Mouse (Mus musculus): ENCODE measurements at regions not wholly inside any gene's neighbourhood (a gene's known extent, or its start where the extent isn't known, plus 50 kb on each side); places are given as distances from the start of the nearest gene placed in this dataset.

DNA sequence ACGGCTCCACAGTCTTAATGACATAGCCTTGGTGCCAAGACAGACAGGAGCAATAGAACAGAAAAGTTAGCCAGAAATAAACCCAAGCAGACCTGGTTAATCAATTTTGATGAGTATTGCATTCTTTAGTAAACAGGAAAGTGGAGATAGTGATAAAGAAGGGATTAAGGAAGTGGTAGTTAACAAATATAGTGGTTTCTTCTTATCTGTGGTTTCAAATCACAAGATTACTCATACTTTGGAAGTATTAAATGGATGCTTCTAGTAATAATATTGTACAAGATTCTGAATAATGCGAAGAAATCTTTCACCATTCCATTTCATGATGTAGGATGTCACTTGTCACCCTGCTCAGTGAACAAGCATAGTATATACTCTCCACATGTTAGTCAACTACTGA, 376.6 kb upstream of the Cobl start:
- Histone ChIP-seq H3K9ac (ENCODE audit: low read depth, poor library complexity, severe bottlenecking) (no peak overlapping the region), H3K36me3 (ENCODE audit: control insufficient read depth, insufficient read depth, low read length, poor library complexity, severe bottlenecking) (no peaks in the 10 kb centered on the region), H3K9me3 (replicated peaks; ENCODE audit: control insufficient read depth, insufficient read depth, low read length, poor library complexity, severe bottlenecking) (no peaks in the 10 kb centered on the region), H3K4me1 (ENCODE audit: control insufficient read depth, insufficient read depth, low read length) (no peaks in the 10 kb centered on the region), H3K27me3 (ENCODE audit: control insufficient read depth, insufficient read depth, low read length, poor library complexity, severe bottlenecking) (no peaks in the 10 kb centered on the region), H3K27ac (ENCODE audit: insufficient read depth, low read length) (no peak overlapping the region), H3K4me3 (ENCODE audit: low read depth, low read length) (no peak overlapping the region)
- TF ChIP-seq CTCF (IDR thresholded peaks at IDR 0.05; ENCODE audit: low read depth, low read length) (no peak), EP300 (IDR thresholded peaks at IDR 0.05; ENCODE audit: insufficient read depth, low read depth, low read length) (no peak)

DNA sequence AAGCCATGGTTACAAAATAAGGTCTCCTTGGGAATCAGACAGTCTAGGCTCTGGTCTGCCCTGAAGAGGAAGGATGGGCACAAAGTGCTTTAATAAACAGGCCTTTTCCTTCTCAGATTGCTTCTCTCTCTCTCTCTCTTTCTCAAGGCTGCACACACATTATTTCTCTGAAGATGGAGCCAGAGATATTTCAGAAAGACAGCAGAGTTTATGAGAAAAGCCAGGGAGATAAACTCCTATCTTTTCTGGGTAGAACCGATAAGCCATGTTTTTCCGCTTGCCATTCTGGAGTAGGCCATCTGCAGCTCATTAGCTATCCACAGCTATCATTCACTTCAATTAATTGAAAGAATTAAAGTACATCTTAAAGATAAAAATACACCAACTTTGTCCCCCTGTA, 373.2 kb upstream of the Cobl start:
- Histone ChIP-seq H3K9ac (ENCODE audit: low read depth, poor library complexity, severe bottlenecking) (no peak overlapping the region), H3K27ac (ENCODE audit: insufficient read depth, low read length) (no peak overlapping the region), H3K4me3 (ENCODE audit: low read depth, low read length) (no peak overlapping the region), H3K4me1 (ENCODE audit: control insufficient read depth, insufficient read depth, low read length) (no peaks in the 10 kb centered on the region), H3K9me3 (replicated peaks; ENCODE audit: control insufficient read depth, insufficient read depth, low read length, poor library complexity, severe bottlenecking) (no peaks in the 10 kb centered on the region), H3K27me3 (ENCODE audit: control insufficient read depth, insufficient read depth, low read length, poor library complexity, severe bottlenecking) (no peaks in the 10 kb centered on the region), H3K36me3 (ENCODE audit: control insufficient read depth, insufficient read depth, low read length, poor library complexity, severe bottlenecking) (no peaks in the 10 kb centered on the region)
- TF ChIP-seq CTCF (IDR thresholded peaks at IDR 0.05; ENCODE audit: low read depth, low read length) (no peak), POLR2A (IDR thresholded peaks at IDR 0.05; ENCODE audit: insufficient read depth, low read length) (no peak), EP300 (IDR thresholded peaks at IDR 0.05; ENCODE audit: insufficient read depth, low read depth, low read length) (no peak)

DNA sequence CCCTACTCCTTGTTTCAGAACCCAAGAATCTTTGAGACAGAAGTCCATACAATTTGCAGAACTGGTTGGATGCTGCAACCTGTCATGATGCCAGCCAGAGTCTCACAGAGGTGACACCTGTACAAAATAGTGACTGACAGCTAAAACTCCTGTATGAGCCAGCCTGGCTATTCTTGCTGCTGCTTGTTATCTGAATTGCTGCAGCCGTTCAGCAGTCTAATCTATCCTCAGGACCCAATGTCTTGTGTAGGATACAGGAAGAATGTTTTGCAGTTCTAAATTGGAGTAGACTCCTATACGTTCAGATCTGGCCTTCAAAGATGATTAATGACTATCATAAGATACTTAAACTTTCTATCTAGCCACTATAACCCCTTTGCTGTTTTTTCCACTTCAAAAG, 372.6 kb upstream of the Cobl start:
- no peak for TF ChIP-seq POLR2A (IDR thresholded peaks at IDR 0.05; ENCODE audit: insufficient read depth, low read length)
- no peak for TF ChIP-seq CTCF (IDR thresholded peaks at IDR 0.05; ENCODE audit: low read depth, low read length)
- no peak for TF ChIP-seq EP300 (IDR thresholded peaks at IDR 0.05; ENCODE audit: insufficient read depth, low read depth, low read length)
- Histone ChIP-seq H3K9me3 (replicated peaks; ENCODE audit: control insufficient read depth, insufficient read depth, low read length, poor library complexity, severe bottlenecking) (no peaks in the 10 kb centered on the region), H3K36me3 (ENCODE audit: control insufficient read depth, insufficient read depth, low read length, poor library complexity, severe bottlenecking) (no peaks in the 10 kb centered on the region)

DNA sequence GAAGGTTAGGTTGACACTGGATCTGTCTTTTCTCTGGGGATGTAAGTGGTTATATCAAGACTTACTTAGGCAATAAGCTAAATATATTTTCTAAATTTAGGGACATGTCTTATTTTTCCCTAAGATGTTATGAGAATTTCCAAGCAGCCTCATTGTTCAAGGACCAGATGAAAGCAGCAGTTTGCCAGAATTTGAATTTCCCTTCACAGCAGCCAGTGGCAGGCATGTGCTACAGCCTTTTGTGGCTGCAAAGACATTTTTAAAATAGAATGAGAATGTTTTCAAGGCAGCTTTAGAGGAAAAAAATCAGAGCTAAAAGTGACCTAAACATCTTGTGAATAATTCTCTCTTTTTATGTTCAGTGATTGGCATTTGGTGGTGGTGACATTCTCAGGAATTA, 371.6 kb upstream of the Cobl start:
- Histone ChIP-seq H3K27me3 (ENCODE audit: control insufficient read depth, insufficient read depth, low read length, poor library complexity, severe bottlenecking) (no peaks in the 10 kb centered on the region), H3K9me3 (replicated peaks; ENCODE audit: control insufficient read depth, insufficient read depth, low read length, poor library complexity, severe bottlenecking) (no peaks in the 10 kb centered on the region)
- TF ChIP-seq CTCF (IDR thresholded peaks at IDR 0.05; ENCODE audit: low read depth, low read length), result no peak
- no peak for TF ChIP-seq POLR2A (IDR thresholded peaks at IDR 0.05; ENCODE audit: insufficient read depth, low read length)
- no peak for TF ChIP-seq EP300 (IDR thresholded peaks at IDR 0.05; ENCODE audit: insufficient read depth, low read depth, low read length)

More for the DNA sequence above, 372.6 kb upstream of the Cobl start:
- Histone ChIP-seq H3K4me1 (ENCODE audit: control insufficient read depth, insufficient read depth, low read length) (no peaks in the 10 kb centered on the region), H3K9ac (ENCODE audit: low read depth, poor library complexity, severe bottlenecking) (no peak overlapping the region), H3K4me3 (ENCODE audit: low read depth, low read length) (no peak overlapping the region), H3K27ac (ENCODE audit: insufficient read depth, low read length) (no peak overlapping the region), H3K27me3 (ENCODE audit: control insufficient read depth, insufficient read depth, low read length, poor library complexity, severe bottlenecking) (no peaks in the 10 kb centered on the region)

DNA sequence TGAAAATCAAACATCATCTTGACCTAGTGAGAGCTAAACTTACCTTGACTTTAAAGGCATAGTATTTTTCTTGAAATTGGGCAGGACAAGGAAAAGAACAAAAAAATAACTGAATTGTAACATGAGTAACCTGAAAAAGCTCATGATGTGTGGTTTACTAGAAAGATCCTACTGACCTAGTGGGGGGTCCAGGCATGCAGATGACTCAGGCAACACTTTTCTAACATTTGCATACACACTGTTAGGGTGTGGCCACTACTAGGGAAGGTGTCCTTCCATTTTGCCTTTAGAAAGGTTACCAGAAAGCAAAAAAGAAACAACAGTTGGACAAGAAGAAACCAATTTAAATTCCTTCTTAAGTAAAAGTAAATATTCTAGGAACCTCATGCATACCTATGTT, 347.3 kb upstream of the Cobl start:
- Histone ChIP-seq H3K4me3 (ENCODE audit: low read depth, low read length) (no peak overlapping the region), H3K9me3 (replicated peaks; ENCODE audit: control insufficient read depth, insufficient read depth, low read length, poor library complexity, severe bottlenecking) (no peaks in the 10 kb centered on the region; the same call in 1 of the 2 replicates), H3K4me1 (ENCODE audit: control insufficient read depth, insufficient read depth, low read length) (no peaks in the 10 kb centered on the region), H3K27me3 (ENCODE audit: control insufficient read depth, insufficient read depth, low read length, poor library complexity, severe bottlenecking) (no peaks in the 10 kb centered on the region), H3K27ac (ENCODE audit: insufficient read depth, low read length) (peak overlapping the region; percentile 98), H3K9ac (ENCODE audit: low read depth, poor library complexity, severe bottlenecking) (no peak overlapping the region), H3K36me3 (ENCODE audit: control insufficient read depth, insufficient read depth, low read length, poor library complexity, severe bottlenecking) (no peaks in the 10 kb centered on the region)
- TF ChIP-seq EP300 (IDR thresholded peaks at IDR 0.05; ENCODE audit: insufficient read depth, low read depth, low read length), result no peak
- TF ChIP-seq CTCF (IDR thresholded peaks at IDR 0.05; ENCODE audit: low read depth, low read length), result no peak
- no peak for TF ChIP-seq POLR2A (IDR thresholded peaks at IDR 0.05; ENCODE audit: insufficient read depth, low read length)

More for the DNA sequence above, 371.6 kb upstream of the Cobl start:
- no peak overlapping the region for H3K4me3 ChIP-seq (ENCODE audit: low read depth, low read length)
- H3K27ac ChIP-seq (ENCODE audit: insufficient read depth, low read length), result no peak overlapping the region
- no peaks in the 10 kb centered on the region for H3K4me1 ChIP-seq (ENCODE audit: control insufficient read depth, insufficient read depth, low read length)
- no peak overlapping the region for H3K9ac ChIP-seq (ENCODE audit: low read depth, poor library complexity, severe bottlenecking)
- H3K36me3 ChIP-seq (ENCODE audit: control insufficient read depth, insufficient read depth, low read length, poor library complexity, severe bottlenecking), result no peaks in the 10 kb centered on the region

DNA sequence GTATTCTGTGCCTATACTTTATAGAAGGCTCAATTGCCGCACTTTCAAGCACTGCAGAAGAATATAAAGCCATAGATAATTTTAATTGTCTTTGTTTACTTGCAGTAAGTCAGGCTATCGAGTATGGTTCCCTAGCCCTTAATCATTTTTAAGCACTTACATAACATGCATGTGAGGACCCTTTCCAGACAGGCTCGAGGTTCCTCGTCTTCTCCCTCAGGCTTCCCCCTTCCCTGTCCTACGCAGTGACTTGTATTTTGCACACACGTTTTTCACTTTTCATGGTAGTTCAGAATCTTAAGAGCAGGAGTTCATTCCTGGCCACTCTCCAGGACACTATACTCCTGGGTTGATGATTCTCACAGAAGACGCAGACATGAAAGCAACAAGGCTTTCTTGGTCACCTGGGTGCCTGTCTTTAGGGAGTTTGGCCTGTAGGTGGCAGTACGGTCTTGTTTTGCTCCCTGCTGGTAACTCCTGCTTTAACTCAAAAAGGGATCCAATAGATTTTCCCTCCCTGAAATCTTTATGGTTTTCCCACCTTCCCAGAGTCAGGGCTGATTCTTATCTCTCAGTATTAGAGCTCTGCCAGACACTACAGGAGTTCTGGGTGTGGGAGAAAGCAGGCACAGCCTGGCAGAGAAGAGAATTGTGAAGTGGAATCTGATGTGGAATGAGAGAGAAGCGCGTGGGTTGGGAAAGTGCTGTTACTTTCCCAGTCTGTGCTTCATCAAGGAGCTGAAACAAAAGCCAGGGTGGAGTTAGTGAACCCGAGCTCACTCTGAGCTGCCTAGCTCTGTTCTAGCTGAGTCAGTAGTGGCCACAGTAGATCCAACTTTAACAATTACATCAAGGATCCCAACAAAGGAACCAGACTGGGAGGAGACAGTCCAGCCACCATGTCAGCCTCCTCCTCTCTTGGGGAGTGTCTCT, 346.5 kb upstream of the Cobl start:
- Histone ChIP-seq H3K4me1 (ENCODE audit: control insufficient read depth, insufficient read depth, low read length) (no peaks in the 10 kb centered on the region), H3K9me3 (replicated peaks; ENCODE audit: control insufficient read depth, insufficient read depth, low read length, poor library complexity, severe bottlenecking) (no peaks in the 10 kb centered on the region; the same call in 1 of the 2 replicates), H3K9ac (ENCODE audit: low read depth, poor library complexity, severe bottlenecking) (peak overlapping the region; percentile 59; the same call in 1 of the 2 replicates), H3K4me3 (ENCODE audit: low read depth, low read length) (peak overlapping the region; percentile 35; the same call in 1 of the 2 replicates), H3K36me3 (ENCODE audit: control insufficient read depth, insufficient read depth, low read length, poor library complexity, severe bottlenecking) (no peaks in the 10 kb centered on the region), H3K27ac (ENCODE audit: insufficient read depth, low read length) (peak overlapping the region; percentile 98), H3K27me3 (ENCODE audit: control insufficient read depth, insufficient read depth, low read length, poor library complexity, severe bottlenecking) (no peaks in the 10 kb centered on the region)
- TF ChIP-seq CTCF (IDR thresholded peaks at IDR 0.05; ENCODE audit: low read depth, low read length) (peak; percentile 55), POLR2A (IDR thresholded peaks at IDR 0.05; ENCODE audit: insufficient read depth, low read length) (no peak)
